Mouse (Mus musculus): ENCODE data around the gene Strn.
"Not testable (repeated sequence)": the region's sequence is repeated elsewhere in the genome, so short reads cannot be mapped to it uniquely, and the experiment has no call there.

Gene Strn

DNA sequence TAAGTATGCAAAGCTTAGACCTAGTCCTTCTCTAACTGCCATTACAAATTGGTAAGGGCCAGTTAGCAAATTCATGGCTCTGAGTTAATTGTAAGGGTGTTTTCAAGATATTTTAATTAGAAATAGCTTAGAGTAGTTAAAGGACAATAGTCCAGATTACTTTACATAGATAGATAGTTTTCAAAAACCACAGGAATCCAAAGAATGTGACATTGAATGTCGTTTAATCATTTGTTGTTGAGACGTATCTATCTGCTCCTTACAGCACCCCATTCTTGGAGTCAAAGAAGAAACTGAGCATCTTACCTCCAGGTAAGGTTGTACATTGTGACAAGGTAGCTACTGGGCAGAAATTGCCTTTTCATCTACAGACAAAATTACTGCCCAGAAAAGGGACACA, 26.7 kb downstream of the Strn start:
- no peak for DNase-seq (ENCODE audit: low read depth)

- no peak for DNase-seq (ENCODE audit: low read depth)
These were observed 28.6 kb downstream of the Strn start for GRCm38 (mm10) chr17:78708422-78708821.

GRCm38 (mm10) chr17:78702988-78703387, 34.0 kb downstream of the Strn start:
- DNase-seq (ENCODE audit: low read depth) = no peak

GRCm38 (mm10) chr17:78698965-78699364, 38.0 kb downstream of the Strn start:
- peak; percentile 8 for DNase-seq (ENCODE audit: low read depth)

DNA sequence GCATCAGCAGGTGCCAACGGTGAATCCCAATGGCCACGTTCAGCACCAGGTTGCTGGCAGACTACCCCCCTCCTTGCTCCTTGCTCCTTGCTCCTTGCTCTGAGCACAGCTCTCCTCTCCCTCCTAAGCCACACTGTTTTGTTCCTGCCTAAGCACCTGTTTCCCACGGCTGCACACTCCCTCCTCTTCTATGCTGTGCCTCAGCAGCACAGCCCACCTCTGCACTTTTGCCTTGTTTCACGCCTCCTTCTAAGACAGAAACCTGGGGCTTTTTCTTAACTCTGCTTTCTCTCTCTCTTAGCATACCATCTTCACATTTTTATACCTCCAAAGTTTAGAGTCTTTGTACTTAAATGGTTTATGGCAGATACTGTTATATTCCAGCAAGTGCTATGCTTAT, 39.5 kb downstream of the Strn start:
- no peak for DNase-seq (ENCODE audit: low read depth)

DNA sequence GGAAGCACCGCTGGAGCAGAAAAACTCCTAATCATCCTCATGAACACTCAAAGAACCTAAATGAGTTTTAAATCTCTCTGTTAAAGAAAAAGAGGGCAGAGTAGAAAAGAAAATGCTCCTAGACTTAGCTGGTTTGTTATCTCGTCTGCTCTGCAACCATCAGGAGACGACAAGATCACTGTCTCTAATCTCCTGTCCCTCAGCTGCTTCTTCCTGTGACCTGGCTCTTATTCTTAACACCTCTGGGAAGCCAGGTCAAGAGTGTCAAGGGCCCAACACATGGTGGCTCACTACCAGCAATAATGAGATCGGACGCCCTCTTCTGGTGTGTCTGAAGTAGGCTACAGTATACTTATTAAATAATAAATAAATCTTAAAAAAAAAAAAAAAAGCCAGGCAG, 40.1 kb downstream of the Strn start:
- no peak for DNase-seq (ENCODE audit: low read depth)

GRCm38 (mm10) chr17:78689231-78689630, 47.8 kb downstream of the Strn start:
- not testable (repeated sequence) for DNase-seq (ENCODE audit: low read depth)

GRCm38 (mm10) chr17:78687971-78688370, 49.0 kb downstream of the Strn start:
- peak; percentile 3 for DNase-seq (ENCODE audit: low read depth)

GRCm38 (mm10) chr17:78685004-78685403, 52.0 kb downstream of the Strn start:
- DNase-seq (ENCODE audit: low read depth) = no peak

DNA sequence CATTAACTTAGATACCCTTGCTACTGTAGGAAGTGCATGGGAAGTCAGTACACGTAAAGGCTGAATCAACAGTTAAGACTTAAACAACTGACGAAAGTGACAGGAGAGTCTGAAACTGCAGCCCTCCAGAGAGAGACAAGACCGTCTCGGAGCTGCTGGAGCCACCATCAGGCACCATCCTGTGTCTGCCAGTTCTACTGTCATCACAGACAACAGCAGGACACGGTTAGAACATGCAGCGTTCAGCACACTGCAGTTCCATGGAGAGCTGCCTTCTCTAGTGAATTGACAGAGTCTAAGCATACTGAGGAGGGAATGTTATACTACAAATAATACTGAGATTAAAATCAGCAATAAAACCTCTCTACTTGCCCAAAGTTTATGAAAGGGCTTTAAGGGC, 54.6 kb downstream of the Strn start:
- no peak for DNase-seq (ENCODE audit: low read depth)

GRCm38 (mm10) chr17:78679503-78679902, 57.5 kb downstream of the Strn start:
- no peak for DNase-seq (ENCODE audit: low read depth)

DNA sequence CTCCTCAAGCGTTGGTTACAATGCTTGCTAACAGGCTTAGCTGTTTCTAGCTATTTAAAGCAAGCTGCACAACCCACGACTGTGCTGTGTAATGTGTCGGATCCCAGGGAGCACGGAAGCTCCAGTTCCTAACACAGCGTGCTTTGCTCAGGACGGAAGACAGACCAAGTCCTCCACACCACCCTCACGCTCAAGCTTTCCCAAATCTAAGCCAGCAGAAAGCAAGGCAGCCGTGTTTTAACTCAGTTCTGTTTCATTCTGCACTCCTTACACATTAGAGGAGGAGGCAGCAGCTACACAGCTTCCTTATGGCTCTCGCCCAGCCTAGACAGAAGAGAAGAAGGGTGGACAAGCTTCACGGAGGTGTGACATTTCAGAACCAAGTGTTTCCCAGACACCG, 60.2 kb downstream of the Strn start:
- DNase-seq (ENCODE audit: low read depth) = no peak

DNA sequence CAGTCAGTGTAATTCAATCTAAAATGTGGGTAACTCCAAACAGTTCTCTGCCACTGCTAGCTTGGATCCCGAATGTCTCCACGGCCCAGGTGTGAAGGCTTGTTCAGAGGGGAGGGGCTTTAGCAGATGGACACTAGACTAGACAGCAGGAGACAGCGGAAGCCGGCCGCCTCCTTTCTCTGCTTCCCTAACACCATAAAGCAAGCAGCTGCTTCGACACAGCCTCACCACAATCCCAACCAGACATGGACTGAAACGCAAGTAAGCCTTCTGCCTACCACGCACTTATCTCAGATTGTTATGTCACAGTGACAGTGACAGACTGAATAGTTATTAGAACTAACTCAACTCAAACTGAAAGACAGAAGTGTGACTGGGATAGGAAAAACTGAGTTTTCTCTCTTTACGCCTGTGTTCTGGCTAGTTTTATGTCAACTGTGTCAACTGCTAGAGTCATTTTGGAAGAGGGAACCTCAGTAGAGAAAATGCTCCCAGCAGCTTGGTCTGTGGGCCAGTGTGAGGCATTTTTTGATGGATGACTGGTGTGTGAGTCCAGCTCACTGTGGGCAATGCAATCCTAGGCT, 71.9 kb downstream of the Strn start:
- DNase-seq (ENCODE audit: low read depth) = no peak

DNA sequence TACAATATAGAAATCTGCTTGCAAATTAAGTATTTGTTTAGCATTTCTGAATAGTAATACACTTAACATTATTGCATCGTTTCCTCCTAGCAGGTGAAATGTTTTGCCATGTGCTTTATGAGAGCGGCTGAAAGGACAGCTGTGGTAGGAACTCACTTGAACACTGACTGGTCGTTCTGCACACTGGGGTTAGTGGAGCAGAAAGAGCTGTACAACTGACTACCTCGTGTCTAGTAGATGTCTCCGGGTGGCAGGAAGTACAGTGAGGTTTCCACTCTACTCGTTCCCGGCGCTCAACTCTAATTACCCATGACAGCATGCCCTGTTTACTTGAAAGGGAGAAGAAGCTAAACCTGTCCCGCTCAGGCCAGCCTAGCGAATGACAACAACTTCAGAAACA, 82.2 kb downstream of the Strn start:
- DNase-seq (ENCODE audit: low read depth) = no peak

DNA sequence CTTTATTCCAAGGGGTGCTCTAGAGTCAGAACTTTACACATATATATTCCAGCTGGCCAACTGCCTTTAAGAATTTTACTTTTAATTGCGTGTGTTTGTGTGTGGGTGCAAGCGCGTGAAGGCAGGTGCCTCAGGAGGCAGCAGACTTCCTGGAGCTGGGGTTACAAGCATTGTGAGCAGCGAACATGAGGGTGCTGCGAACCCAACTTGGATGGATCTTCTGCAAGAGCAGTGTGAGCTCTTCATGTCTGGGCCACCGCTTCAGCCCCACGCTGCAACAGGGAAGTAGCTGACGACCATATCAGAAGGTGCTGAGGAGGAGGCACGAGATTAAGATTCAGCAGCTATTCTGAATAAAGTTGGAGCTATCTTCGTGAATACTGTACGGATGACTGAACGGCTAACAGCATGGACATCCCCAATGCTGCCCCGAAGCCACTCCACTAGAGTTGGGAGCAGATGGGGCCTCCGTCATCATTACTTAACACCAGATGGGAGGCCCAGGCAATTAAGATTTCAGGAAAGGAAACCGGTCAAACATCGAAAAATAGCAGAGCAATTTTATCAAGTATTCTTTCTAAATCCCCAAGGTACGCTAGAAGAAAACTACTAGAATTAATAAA, 93.0 kb downstream of the Strn start:
- no peak for DNase-seq (ENCODE audit: low read depth)

GRCm38 (mm10) chr17:78642259-78642658, 94.7 kb downstream of the Strn start:
- no peak for DNase-seq (ENCODE audit: low read depth)

GRCm38 (mm10) chr17:78640387-78640786, 96.6 kb downstream of the Strn start:
- no peak for DNase-seq (ENCODE audit: low read depth)

DNA sequence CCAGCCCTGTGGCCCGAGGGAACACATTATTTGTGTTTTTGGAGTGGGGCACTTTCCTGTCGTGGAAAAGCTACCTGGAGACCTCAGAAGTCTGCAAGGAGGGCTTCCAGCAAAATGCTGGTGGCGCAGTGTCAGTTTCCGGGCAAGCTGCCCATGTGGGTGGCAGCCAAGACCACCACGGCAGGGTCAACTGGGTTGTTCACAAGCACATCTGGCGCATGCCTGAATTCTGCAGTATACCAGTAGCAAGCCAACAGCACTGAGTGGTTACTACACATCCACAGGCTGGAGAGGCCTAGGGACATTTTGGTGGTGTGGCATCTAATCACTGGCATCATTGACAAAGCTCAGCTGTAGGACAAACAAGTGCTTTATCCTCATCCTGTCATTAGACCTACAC, 97.9 kb downstream of the Strn start:
- DNase-seq (ENCODE audit: low read depth) = no peak

DNA sequence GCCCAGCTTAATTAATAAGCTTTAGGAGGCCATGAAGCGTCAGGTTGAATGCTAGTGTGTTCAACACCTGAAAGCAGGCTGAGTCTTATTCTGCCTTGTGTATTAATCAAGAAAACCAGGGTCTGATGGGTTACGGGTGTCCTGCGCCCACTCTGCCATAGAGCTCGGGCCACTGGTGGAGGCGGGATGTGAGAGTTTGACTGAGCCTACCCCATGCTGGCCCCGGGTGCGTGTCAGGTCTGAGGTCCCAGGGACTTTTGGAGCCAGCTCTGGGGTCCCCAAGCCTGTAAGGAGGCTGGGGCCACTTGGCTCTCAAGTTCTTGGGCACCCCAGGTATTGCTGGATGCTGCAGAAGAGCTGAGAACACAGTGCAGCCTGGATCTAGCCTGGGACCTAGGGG, 99.9 kb downstream of the Strn start:
- no peak for DNase-seq (ENCODE audit: low read depth)

DNA sequence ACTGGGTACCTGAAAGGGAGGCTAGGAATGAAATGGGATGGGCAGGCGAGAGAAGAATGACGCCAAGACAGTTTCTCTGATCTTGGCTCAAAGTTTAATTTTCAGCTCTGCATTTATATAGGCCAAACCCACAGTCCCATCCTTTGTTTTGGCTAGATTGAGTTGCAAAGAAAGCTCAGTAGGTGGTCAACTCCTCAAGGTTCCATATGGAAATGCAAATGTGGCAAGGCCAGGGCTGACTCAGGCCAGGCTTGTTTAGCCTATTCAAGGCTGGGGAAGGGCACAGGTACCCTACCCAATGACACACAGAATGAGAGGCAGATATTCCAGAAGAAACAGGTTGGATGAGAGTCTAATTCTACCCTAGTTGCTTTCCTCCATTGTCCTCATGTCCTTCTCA, 101.4 kb downstream of the Strn start:
- no peak for DNase-seq (ENCODE audit: low read depth)

- no peak for DNase-seq (ENCODE audit: low read depth)
These were observed 112.1 kb downstream of the Strn start for GRCm38 (mm10) chr17:78624941-78625340.

DNA sequence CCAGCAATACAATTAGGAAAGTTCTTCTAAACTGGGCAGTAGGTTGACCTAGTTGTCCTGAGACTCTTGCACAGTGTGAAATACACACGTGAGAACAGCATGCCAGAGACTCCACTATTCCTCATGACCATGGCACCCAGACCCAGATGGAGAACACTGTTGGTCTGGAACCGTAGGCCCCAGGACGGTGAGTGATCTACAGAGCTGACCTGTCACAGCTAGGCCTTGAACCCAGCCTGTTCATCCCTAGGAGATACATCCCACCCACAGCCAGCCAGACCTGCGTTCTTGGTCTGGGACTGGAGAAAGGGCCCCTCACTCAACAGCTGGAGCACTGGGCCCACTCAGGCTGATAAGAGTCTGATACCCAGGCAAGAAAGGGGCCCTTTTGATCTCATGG, 115.1 kb downstream of the Strn start:
- no peak for DNase-seq (ENCODE audit: low read depth)

DNA sequence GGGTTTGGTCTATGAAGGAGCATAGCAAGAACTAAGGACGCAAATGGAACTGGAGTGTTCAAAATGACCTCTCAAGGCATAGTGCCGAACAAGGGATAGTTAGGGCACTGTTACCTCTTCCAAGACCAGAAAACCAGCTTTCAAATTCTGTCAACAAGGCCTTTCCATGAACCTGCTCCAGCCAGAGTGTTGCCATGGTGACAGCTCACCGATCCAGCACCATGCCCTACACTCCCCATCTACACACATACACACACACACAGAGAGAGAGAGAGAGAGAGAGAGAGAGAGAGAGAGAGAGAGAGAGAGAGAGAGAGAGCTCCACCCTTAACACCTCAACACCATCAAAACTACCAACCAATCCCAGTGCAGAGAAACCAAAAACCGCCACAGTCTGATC, 116.3 kb downstream of the Strn start:
- no peak for DNase-seq (ENCODE audit: low read depth)

GRCm38 (mm10) chr17:78619981-78620380, 117.0 kb downstream of the Strn start:
- DNase-seq (ENCODE audit: low read depth) = no peak
